Mouse (Mus musculus) midbrain, embryonic 10.5 days (tissue): Measurements from ENCODE around the gene Kcnj15. TPM values are rescaled to one million over a fixed set of nuclear protein-coding genes. Genes with fewer than 3 reads are reported as not detected.

Experiments
- DNase-seq: peaks from one replicate; pipeline ENCODE4 v3.0.0-alpha.2; 2017; ENCODE audit warnings: low spot score
- H3K27ac ChIP-seq: fragments of 300-500 bp; sonication (generic); replicated peaks from 2 replicates; pipeline ENCODE4 v1.5.1; 2016; ENCODE audit warnings: mild to moderate bottlenecking
- H3K27me3 ChIP-seq: fragments of 300-500 bp; sonication (generic); 2 replicates; pipeline ENCODE4 v1.6.1; 2016; ENCODE audit warnings: low read depth, mild to moderate bottlenecking; ENCODE audit not compliant: poor library complexity, severe bottlenecking
- H3K36me3 ChIP-seq: fragments of 300-500 bp; sonication (generic); 2 replicates; pipeline ENCODE4 v1.6.1; 2016; ENCODE audit warnings: mild to moderate bottlenecking, moderate library complexity
- H3K4me1 ChIP-seq: fragments of 300-500 bp; sonication (generic); 2 replicates; pipeline ENCODE4 v1.6.1; 2016
- H3K4me3 ChIP-seq: fragments of 300-500 bp; sonication (generic); 2 replicates; pipeline ENCODE4 v1.5.1; 2016; ENCODE audit warnings: mild to moderate bottlenecking, moderate library complexity
- H3K9me3 ChIP-seq: fragments of 300-500 bp; sonication (generic); replicated peaks from 2 replicates; pipeline ENCODE4 v1.6.1; 2016; ENCODE audit warnings: mild to moderate bottlenecking
- WGBS: fragments of 180-500 bp; shearing (Covaris S2); methylation state at CpG from one replicate; pipeline ENCODE4 v1.1.7; 2016; 5-methylcytosine and 5-hydroxymethylcytosine counted together
- polyA plus RNA-seq: library from polyadenylated mRNA; unstranded; fragments of >200 nt; fragmentation: Nextera tagmentation; extraction: Ambion mirVana; gene quantifications from 2 replicates; pipeline ENCODE4 v1.2.1, GENCODE M21; 2016

Kcnj15 gene
- polyA plus RNA-seq, 1 experiment from 2014 or later = 0.17 TPM

DNA sequence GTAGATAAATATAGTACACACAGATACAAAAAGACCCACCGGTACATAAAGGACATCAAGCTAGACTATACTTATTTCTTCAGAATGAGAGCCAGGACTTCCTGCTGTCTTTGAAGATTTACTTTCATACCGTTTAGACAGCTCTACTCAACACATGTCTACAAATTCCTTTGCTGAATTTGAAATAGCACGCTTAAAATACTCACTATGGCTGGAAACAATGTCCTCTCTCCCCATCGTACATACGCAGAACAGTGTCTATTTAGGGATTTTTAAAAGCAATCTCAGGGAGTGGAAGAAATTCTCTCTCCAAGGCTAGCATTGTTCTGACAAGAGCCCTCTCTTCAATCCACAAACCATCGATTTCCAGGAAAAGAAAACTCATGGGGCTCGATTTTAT lies 32.1 kb upstream of the Kcnj15 start:
- 87% methylated on average over 7 of the region's 7 CpGs for WGBS
- Histone ChIP-seq H3K27me3 (no peaks in the 10 kb centered on the region), H3K4me1 (no peaks in the 10 kb centered on the region), H3K36me3 (no peaks in the 10 kb centered on the region), H3K4me3 (no peak overlapping the region), H3K9me3 (no peaks in the 10 kb centered on the region), H3K27ac (no peak overlapping the region)
- no peak for DNase-seq

DNA sequence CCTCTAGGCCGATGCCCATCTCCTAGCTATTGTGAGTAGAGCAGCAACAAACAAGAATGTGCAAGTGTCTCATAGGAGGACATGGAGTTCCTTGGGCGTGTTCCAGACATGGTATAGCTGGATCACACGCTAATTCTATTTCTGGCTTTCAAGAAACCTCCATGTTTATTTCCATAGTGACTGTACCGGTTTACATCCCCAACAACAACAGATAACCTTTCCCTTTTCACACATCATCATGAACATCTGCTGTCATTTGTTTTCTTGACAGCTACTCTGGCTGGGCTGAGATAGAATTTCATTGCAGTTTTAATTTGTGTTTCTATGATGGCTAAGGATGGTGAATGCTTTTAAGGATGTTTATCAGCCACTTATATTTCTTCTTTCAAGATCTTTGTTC lies 25.6 kb upstream of the Kcnj15 start:
- Histone ChIP-seq H3K36me3 (no peaks in the 10 kb centered on the region), H3K4me1 (no peaks in the 10 kb centered on the region), H3K27me3 (no peaks in the 10 kb centered on the region), H3K27ac (no peak overlapping the region), H3K4me3 (no peak overlapping the region), H3K9me3 (no peaks in the 10 kb centered on the region)
- WGBS = 87% methylated on average over 4 of the region's 4 CpGs
- no peak for DNase-seq

DNA sequence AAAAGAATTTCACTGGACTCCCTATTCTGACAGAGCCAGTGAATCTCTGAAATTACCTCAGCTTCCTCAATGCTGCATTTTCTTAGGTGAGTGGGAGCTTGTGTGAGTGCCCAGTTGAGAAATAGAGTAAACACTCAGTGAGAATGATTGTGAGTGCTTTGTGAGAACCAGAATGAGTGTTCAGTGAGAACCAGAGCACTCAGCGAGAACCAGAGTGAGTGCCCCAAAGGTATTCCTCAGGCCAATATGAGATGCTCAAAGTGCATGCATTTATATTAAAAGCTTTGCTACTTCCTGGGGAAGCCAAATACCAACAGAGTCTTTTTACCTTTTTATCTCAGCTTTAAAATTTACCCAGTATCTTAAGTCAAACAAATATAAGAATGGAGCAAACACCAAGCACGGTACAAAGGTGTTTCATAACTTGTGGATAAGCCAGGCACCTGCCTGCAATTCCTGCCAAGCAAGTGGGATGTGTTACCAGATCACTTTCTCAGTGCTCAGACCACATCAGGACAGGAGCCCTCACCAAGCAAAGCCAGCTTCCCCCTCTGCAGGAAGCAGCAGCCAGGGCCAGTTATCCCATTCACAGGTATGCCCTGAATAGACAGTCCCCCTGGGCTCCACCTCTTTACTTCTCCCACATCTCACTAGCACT lies 22.3 kb upstream of the Kcnj15 start:
- no peak overlapping the region for H3K4me3 ChIP-seq
- H3K9me3 ChIP-seq = no peaks in the 10 kb centered on the region
- H3K36me3 ChIP-seq = no peaks in the 10 kb centered on the region
- H3K27me3 ChIP-seq = no peaks in the 10 kb centered on the region
- H3K27ac ChIP-seq = no peak overlapping the region
- DNase-seq = no peak
- WGBS = 87% methylated on average over 2 of the region's 2 CpGs
- no peaks in the 10 kb centered on the region for H3K4me1 ChIP-seq

DNA sequence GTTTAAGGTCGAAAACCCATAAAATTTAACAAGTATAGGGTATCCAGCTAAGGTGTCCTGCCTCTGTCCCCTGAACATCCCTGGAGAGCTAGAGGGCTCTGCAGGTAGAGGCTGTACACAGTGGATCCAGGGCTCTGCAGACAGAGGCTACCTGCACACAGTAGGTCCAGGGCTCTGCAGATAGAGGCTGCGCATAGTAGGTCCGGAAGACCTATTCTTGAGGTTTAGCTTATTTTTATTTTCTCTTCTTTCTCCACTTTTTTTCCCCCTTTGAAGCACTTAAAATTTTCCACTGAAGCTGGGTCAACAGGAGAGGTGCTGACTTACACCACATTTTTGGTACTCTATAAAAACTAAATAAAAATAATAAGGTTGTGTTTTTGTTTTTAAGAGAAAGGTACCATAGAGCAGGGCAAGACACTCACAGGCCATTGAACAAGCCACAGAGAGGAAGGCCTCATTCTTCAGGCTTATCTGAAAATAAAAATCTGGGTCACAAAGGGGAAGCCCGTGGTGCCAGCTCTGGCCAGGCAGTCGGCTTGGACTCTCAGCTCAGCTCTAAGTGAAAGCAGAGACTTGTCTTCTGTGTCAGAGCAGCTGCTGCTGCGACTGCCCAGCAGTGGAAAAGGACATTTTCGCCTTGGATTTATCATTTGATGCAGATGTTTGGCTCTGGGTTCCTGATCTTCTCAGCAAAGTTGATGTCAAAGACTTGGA lies 18.0 kb upstream of the Kcnj15 start:
- Histone ChIP-seq H3K27me3 (no peaks in the 10 kb centered on the region), H3K27ac (no peak overlapping the region), H3K4me1 (no peaks in the 10 kb centered on the region), H3K36me3 (no peaks in the 10 kb centered on the region), H3K9me3 (no peaks in the 10 kb centered on the region), H3K4me3 (no peak overlapping the region)
- 88% methylated on average over 7 of the region's 7 CpGs for WGBS
- DNase-seq = no peak

DNA sequence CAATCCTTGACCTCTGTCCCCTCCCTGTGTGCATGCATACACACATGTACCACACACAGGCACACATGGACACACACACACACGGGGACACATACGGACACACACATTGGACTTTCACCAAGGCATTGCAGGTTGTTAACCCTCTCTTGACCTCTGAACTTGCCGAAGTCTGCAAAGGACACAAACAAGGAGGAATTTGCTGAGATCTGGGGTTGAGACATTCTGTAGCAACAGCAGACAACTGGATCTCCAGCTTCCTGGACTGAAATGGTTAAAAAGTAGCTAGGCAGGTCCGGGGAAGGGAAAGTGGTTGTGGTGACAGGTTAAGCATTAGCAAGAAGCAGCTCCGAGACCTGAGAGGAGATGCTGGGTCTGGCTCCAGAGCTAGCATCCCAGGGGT lies 16.7 kb upstream of the Kcnj15 start:
- Histone ChIP-seq H3K27ac (no peak overlapping the region), H3K27me3 (no peaks in the 10 kb centered on the region), H3K4me3 (no peak overlapping the region), H3K36me3 (no peaks in the 10 kb centered on the region), H3K9me3 (no peaks in the 10 kb centered on the region), H3K4me1 (no peaks in the 10 kb centered on the region)
- no peak for DNase-seq
- 71% methylated on average over 5 of the region's 5 CpGs for WGBS

DNA sequence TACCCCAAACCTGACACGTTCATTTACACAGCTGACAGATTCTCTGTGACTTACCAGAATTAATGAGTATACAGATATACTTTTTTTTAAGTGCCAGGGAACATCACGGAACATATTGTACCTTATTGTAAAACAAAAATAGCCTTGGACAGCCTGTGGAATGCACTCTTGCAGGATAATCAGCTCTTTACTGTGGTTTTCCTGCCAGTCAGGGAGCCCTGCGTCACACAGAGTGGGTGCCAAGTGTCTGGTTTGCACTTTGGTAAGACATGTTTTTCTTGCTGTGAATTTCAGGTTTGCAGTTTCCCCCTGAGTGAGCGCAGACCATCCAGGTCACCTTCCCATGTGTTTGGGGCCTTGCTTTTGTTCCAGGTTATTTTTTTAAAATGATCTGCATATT lies 15.8 kb upstream of the Kcnj15 start:
- 91% methylated on average over 4 of the region's 4 CpGs for WGBS
- Histone ChIP-seq H3K4me3 (no peak overlapping the region), H3K36me3 (no peaks in the 10 kb centered on the region), H3K27ac (no peak overlapping the region), H3K9me3 (no peaks in the 10 kb centered on the region), H3K4me1 (no peaks in the 10 kb centered on the region), H3K27me3 (no peaks in the 10 kb centered on the region)
- no peak for DNase-seq

DNA sequence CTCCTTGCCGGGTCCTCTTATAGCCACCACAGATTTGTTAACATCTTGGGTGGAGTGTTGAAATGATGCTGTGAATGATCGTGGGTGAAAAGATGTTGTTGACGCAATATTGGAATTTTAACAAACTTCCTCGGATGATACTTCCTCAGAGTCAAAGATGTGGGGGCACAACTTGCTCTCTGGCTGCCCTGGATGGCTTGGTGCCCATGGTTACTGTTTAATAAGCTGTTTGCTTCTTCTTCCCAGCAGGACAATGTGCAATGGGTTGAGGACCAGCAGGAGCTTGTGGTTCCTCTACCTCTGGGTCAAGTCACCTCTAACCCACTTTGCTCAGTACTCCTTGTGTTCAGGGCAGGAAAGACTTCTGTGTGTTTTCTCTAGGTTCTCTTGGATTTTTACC lies 15.2 kb upstream of the Kcnj15 start:
- Histone ChIP-seq H3K9me3 (no peaks in the 10 kb centered on the region), H3K36me3 (no peaks in the 10 kb centered on the region), H3K27me3 (no peaks in the 10 kb centered on the region), H3K4me3 (no peak overlapping the region), H3K27ac (no peak overlapping the region), H3K4me1 (no peaks in the 10 kb centered on the region)
- 89% methylated on average over 4 of the region's 4 CpGs for WGBS
- DNase-seq = no peak

DNA sequence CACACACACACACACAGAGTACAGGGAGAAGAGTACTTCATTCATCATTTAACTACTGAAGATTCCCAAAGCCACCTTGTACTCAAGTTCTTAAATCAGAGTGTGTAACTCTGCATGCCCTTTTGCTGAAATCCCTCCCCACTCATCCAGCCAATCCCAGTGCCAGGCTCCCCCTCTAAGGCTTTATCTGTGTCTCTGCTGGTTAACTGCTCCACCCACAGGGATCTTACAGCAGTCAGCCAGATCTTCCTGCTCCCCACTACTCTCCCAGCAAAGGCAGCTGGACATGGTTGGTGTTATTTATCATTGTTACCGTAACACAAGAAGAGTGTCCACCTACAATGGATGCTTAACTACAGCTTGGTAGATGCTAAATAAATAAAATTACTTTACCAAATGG lies 14.0 kb upstream of the Kcnj15 start:
- Histone ChIP-seq H3K27ac (no peak overlapping the region), H3K4me3 (no peak overlapping the region), H3K9me3 (no peaks in the 10 kb centered on the region), H3K27me3 (no peaks in the 10 kb centered on the region), H3K36me3 (no peaks in the 10 kb centered on the region), H3K4me1 (no peaks in the 10 kb centered on the region)
- DNase-seq = no peak
- 87% methylated on average over 1 of the region's 1 CpGs for WGBS

DNA sequence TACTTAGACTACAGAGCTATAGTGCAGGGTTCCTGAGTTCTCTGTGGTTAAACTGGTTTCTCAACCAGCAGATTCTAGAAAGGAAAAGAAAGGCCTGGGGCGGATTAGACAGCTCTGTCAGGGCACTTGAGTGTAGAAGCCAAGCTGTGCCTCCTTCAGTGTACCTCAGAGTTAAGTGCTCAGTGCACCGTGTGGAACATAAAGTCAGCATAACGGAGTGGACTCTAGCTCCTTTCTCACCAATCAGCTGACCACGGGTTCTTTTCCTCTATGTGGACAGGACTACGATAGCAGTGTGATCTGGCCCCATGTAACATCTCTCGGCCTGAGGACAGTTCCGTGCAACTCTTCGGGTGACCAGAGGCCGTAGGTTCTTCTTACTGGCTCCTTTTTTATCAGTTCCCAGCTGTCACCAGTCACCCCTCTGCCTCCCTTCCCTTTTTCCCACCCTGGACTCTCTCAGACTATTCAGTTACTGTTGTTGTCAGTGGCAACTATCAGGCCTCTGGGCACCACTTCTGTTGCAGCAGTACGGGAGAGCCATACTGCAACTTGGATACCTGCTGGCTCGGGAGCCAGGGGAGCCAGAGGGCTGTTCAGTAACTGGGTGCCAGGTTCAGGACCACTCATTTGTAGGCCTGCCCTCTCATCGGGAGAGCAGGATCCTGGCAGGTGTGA lies 12.6 kb upstream of the Kcnj15 start:
- no peak overlapping the region for H3K27ac ChIP-seq
- 90% methylated on average over 12 of the region's 12 CpGs for WGBS
- H3K36me3 ChIP-seq = no peaks in the 10 kb centered on the region
- no peaks in the 10 kb centered on the region for H3K27me3 ChIP-seq
- no peaks in the 10 kb centered on the region for H3K4me1 ChIP-seq
- no peak for DNase-seq
- no peak overlapping the region for H3K4me3 ChIP-seq
- H3K9me3 ChIP-seq = no peaks in the 10 kb centered on the region

DNA sequence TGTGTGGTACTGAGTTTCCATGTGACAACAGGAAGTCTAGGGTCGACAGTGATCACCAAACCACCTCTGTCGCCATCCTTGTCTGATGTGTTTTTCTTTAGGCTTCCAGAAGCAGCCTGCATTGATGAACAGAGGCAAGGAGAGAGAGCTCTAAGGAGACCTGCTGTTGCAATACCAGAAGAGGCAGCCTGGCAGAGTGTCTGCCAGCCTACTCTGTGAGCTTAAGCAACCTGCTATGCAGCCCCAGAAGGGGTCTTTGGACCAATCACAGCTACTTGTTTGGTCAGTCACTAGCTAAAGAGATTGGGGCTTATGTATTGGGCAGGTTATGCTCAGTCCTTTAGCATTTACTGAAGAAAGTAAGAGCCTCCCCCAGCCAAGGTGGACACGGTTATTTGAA lies 11.9 kb upstream of the Kcnj15 start:
- H3K36me3 ChIP-seq = no peaks in the 10 kb centered on the region
- H3K27ac ChIP-seq = no peak overlapping the region
- no peak for DNase-seq
- no peaks in the 10 kb centered on the region for H3K4me1 ChIP-seq
- H3K27me3 ChIP-seq = no peaks in the 10 kb centered on the region
- H3K9me3 ChIP-seq = no peaks in the 10 kb centered on the region
- no peak overlapping the region for H3K4me3 ChIP-seq
- 78% methylated on average over 3 of the region's 3 CpGs for WGBS

DNA sequence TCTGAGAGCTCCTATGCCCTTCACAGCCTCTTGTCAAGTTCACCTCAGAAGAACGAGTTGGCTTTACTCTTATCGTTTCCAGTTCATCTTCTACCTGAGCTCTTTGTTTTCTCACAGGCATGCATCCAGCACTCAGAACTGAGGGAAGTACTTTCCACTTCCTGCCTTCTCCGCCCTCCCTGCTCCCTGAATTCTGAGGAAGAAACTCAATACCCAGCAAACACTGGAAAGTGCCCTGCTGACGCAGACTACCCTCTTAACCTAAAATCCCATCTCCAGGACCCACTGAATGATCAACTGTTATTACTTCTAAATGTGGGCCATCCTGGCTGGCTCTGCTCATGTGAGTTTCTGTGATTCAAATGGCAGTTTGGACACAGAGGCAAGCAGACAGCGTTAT lies 8.7 kb upstream of the Kcnj15 start:
- H3K36me3 ChIP-seq = no peaks in the 10 kb centered on the region
- WGBS = 91% methylated on average over 5 of the region's 5 CpGs
- H3K4me3 ChIP-seq = no peak overlapping the region
- DNase-seq = no peak
- no peak overlapping the region for H3K27ac ChIP-seq
- H3K9me3 ChIP-seq = no peaks in the 10 kb centered on the region
- no peaks in the 10 kb centered on the region for H3K4me1 ChIP-seq
- no peaks in the 10 kb centered on the region for H3K27me3 ChIP-seq

DNA sequence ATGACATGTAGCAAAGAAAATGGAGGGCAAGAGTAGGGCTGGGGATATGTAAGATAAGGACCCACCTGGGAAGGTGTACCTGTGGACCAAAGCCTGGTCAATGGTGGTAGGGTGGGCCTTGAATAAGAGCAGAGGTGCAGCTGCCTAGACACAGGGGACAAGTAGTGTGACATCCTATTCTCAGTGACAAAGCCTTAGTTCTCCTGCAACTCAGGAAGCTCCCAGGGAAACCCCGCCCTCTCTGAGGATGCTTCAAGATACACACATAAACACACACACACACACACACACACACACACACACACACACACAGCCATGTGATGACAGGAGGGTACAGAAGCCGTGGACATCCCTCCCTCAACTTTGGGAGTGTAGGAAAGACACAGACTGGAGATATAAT lies 710 bp upstream of the Kcnj15 start:
- no peak overlapping the region for H3K4me3 ChIP-seq
- no peak for DNase-seq
- no peaks in the 10 kb centered on the region for H3K4me1 ChIP-seq
- no peaks in the 10 kb centered on the region for H3K9me3 ChIP-seq
- H3K36me3 ChIP-seq = no peaks in the 10 kb centered on the region
- WGBS = 77% methylated on average over 2 of the region's 2 CpGs
- no peak overlapping the region for H3K27ac ChIP-seq
- peaks cover 5% of the 10 kb centered on the region; the same call in 1 of the 2 replicates for H3K27me3 ChIP-seq

DNA sequence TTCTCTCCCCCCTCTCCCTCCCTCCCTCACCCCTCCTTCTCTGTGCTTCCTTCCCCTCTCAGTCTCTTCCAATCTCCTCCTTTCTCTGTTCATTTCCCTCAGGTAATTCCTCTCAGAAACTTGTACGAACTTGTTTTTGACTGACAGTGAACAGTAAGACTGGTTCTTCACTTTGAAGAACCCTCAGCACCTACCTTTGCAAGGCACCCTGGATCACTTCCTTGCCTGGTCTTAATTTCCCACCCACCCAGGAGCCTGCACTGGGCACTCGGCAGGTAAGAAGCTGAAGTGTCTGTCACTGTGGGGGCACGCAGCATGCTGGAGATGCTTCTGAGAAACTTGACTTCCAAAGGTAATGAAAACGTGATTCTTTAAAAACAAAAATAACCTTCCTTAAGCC lies 742 bp downstream of the Kcnj15 start:
- H3K4me1 ChIP-seq = no peaks in the 10 kb centered on the region
- 53% methylated on average over 4 of the region's 4 CpGs for WGBS
- no peaks in the 10 kb centered on the region for H3K36me3 ChIP-seq
- H3K9me3 ChIP-seq = no peaks in the 10 kb centered on the region
- no peak for DNase-seq
- H3K27me3 ChIP-seq = peaks cover 5% of the 10 kb centered on the region; the same call in 1 of the 2 replicates
- H3K27ac ChIP-seq = no peak overlapping the region
- H3K4me3 ChIP-seq = no peak overlapping the region
